ENCODE assay signal across 8 mouse cellular contexts in genomic region chr3:146327537-146328255, GRCm38 (mm10).
DNase-seq lines count a peak whose midpoint lies in the region; ATAC-seq lines count a peak whose summit lies in the region.

No protein-coding gene starts in this region.

- peak overlapping the region; percentile 63 for H3K9ac ChIP-seq in midbrain, embryonic 11.5 days (ENCODE audit: low read length)

- H3K27ac ChIP-seq in midbrain, embryonic 11.5 days (ENCODE audit: low read depth, low read length) = peak overlapping the region; percentile 51; the same call in 1 of the 2 replicates

- peaks cover 13% of the 10 kb centered on the region; the same call in 1 of the 2 replicates for H3K4me1 ChIP-seq in midbrain, embryonic 11.5 days (ENCODE audit: control insufficient read depth, insufficient read depth, low read length)

- no peaks in the 10 kb centered on the region for H3K9me3 ChIP-seq in midbrain, embryonic 11.5 days (ENCODE audit: control insufficient read depth, low read length)

- H3K36me3 ChIP-seq in midbrain, embryonic 11.5 days (ENCODE audit: control insufficient read depth, insufficient read depth, low read length) = no peaks in the 10 kb centered on the region

- WGBS in midbrain, embryonic 11.5 days = under 1% methylated on average over 13 of the region's 13 CpGs

- intact Hi-C loops in gastrocnemius, postnatal 36 days (cut with DNase I) = loop anchor here (5.0 kb wide), 1 partner anchor 140 kb away; no protein-coding TSS in a partner anchor
- intact Hi-C loops in left cerebral cortex, postnatal 4 days (cut with DNase I) = loop anchor here (5.0 kb wide), 1 partner anchor 455 kb away; no protein-coding TSS in a partner anchor

- peak overlapping the region; percentile 48 for H3K4me2 ChIP-seq in midbrain, embryonic 11.5 days

- ATAC-seq in midbrain, embryonic 11.5 days (ENCODE audit: low FRiP score) = peak; percentile 85

- H3K4me3 ChIP-seq in midbrain, embryonic 11.5 days (ENCODE audit: low read depth, low read length) = peak overlapping the region; percentile 24

- DNase-seq in gastrocnemius, adult 18-20 months (ENCODE audit: low spot score) = peak; percentile 58
- DNase-seq in gastrocnemius, adult 8-10 months (ENCODE audit: low spot score in 2 of 2) = no peak
- peak; percentile 90 for DNase-seq in embryo, embryonic 11 days
- DNase-seq in gastrocnemius, postnatal 36 days = peak; percentile 12 to 21
- DNase-seq in kidney, adult 11 months = peak; percentile 63
- peak; percentile 64 for DNase-seq in left cerebral cortex, postnatal 4 days
- DNase-seq in midbrain, embryonic 11.5 days (ENCODE audit: low spot score, missing footprints) = peak; percentile 96
- peak; percentile 84 for DNase-seq in right cerebral cortex, postnatal 4 days

- no peaks in the 10 kb centered on the region for H3K27me3 ChIP-seq in midbrain, embryonic 11.5 days (ENCODE audit: control insufficient read depth, insufficient read depth, low read length)

Comparison
In these comparisons a context has a peak if more than half of its experiments do, and no peak if none do; other contexts are left out.
1. DNase-seq: peak in gastrocnemius, adult 18-20 months (single experiment), embryo, embryonic 11 days (single experiment), gastrocnemius, postnatal 36 days (2 of 2), kidney, adult 11 months (single experiment), left cerebral cortex, postnatal 4 days (single experiment), midbrain, embryonic 11.5 days (single experiment) and right cerebral cortex, postnatal 4 days (single experiment); none in gastrocnemius, adult 8-10 months (0 of 2).